Mouse (Mus musculus) heart, postnatal 0 days (tissue): ENCODE data around the gene Mrpl4. TPM values are rescaled to one million over a fixed set of nuclear protein-coding genes. Genes with fewer than 3 reads are reported as not detected.

Source experiments
- ATAC-seq: fragments of 200-750 bp; cut with Nextera tagmentation; 2 replicates; pipeline ENCODE4 v1.8.0; 2017; ENCODE audit warnings: low read depth, moderate number of reproducible peaks, moderate library complexity; ENCODE audit not compliant: insufficient read depth
- DNase-seq: peaks from one replicate; pipeline ENCODE4 v3.0.0-alpha.2; 2016; ENCODE audit warnings: low spot score
- H3K27ac ChIP-seq: fragments of 300-500 bp; sonication (generic); 2 replicates; pipeline ENCODE4 v1.5.1; 2014; ENCODE audit warnings: low read depth, mild to moderate bottlenecking
- H3K27me3 ChIP-seq: fragments of 300-500 bp; sonication (generic); 2 replicates; pipeline ENCODE4 v1.6.1; 2014; ENCODE audit warnings: low read length, mixed read lengths; ENCODE audit not compliant: control insufficient read depth, insufficient read depth
- H3K36me3 ChIP-seq: fragments of 300-500 bp; sonication (generic); replicated peaks from 2 replicates; pipeline ENCODE4 v1.6.1; 2014; ENCODE audit warnings: low read length, mixed read lengths; ENCODE audit not compliant: control insufficient read depth, insufficient read depth
- H3K4me1 ChIP-seq: fragments of 300-500 bp; sonication (generic); 2 replicates; pipeline ENCODE4 v1.6.1; 2014; ENCODE audit warnings: antibody characterized with exemption; ENCODE audit not compliant: control insufficient read depth, insufficient read depth
- H3K4me2 ChIP-seq: fragments of 300-500 bp; sonication (generic); 2 replicates; pipeline ENCODE4 v1.6.1; 2014; ENCODE audit warnings: low read depth, mild to moderate bottlenecking, low read length, moderate library complexity
- H3K4me3 ChIP-seq: fragments of 300-500 bp; sonication (generic); 2 replicates; pipeline ENCODE4 v1.5.1; 2014; ENCODE audit warnings: low read depth, low read length
- H3K9ac ChIP-seq: fragments of 300-500 bp; sonication (generic); replicated peaks from 2 replicates; pipeline ENCODE4 v1.6.1; 2014; ENCODE audit warnings: low read depth, low read length, mixed read lengths
- H3K9me3 ChIP-seq: fragments of 300-500 bp; sonication (generic); replicated peaks from 2 replicates; pipeline ENCODE4 v1.6.1; 2016; ENCODE audit warnings: low read length; ENCODE audit not compliant: control insufficient read depth
- CTCF ChIP-seq: IDR thresholded peaks from 2 replicates; pipeline ENCODE4 v1.5.1; 2016; ENCODE audit warnings: antibody characterized with exemption, control low read depth, low read depth
- EP300 ChIP-seq: IDR thresholded peaks from 2 replicates; pipeline ENCODE4 v1.6.1; 2016; ENCODE audit warnings: antibody characterized with exemption, low read depth
- WGBS: fragments of 180-500 bp; shearing (Covaris S2); extraction: QIAGEN DNeasy Blood & Tissue Kit; methylation state at CpG from one replicate; pipeline ENCODE4 v1.1.7; 2014; 5-methylcytosine and 5-hydroxymethylcytosine counted together
- polyA plus RNA-seq: library from polyadenylated mRNA; unstranded; fragments of >200 nt; fragmentation: Nextera tagmentation; extraction: Ambion mirVana; gene quantifications from 2 replicates; pipeline ENCODE4 v1.2.1, GENCODE M21; 2015
- total RNA-seq: library from RNA; depleted of rRNA; stranded (reverse); fragments of >200 nt; gene quantifications from 2 replicates; pipeline ENCODE4 v1.2.3, GENCODE M21; 2014; ENCODE audit warnings: low replicate concordance

Gene Mrpl4
- total and polyA plus RNA-seq, 2 experiments from 2014 or later, result 193 to 239 TPM

GRCm38 (mm10) chr9:21014691-21015570, 12.4 kb downstream of the Mrpl4 start:
- H3K4me2 ChIP-seq, result peak overlapping the region; percentile 58
- H3K27me3 ChIP-seq, result peaks cover 28% of the 10 kb centered on the region
- no peak overlapping the region for H3K9ac ChIP-seq
- WGBS, result 4% methylated on average over 29 of the region's 29 CpGs
- H3K4me1 ChIP-seq, result no peaks in the 10 kb centered on the region; the same call in 1 of the 2 replicates
- no peaks in the 10 kb centered on the region for H3K9me3 ChIP-seq
- H3K36me3 ChIP-seq, result no peaks in the 10 kb centered on the region
- DNase-seq, result peak; percentile 44
- H3K4me3 ChIP-seq, result peak overlapping the region; percentile 43
- ATAC-seq, result peak; percentile 63
- no peak for TF ChIP-seq EP300
- TF ChIP-seq CTCF, result no peak
- peak overlapping the region; percentile 54 for H3K27ac ChIP-seq

DNA sequence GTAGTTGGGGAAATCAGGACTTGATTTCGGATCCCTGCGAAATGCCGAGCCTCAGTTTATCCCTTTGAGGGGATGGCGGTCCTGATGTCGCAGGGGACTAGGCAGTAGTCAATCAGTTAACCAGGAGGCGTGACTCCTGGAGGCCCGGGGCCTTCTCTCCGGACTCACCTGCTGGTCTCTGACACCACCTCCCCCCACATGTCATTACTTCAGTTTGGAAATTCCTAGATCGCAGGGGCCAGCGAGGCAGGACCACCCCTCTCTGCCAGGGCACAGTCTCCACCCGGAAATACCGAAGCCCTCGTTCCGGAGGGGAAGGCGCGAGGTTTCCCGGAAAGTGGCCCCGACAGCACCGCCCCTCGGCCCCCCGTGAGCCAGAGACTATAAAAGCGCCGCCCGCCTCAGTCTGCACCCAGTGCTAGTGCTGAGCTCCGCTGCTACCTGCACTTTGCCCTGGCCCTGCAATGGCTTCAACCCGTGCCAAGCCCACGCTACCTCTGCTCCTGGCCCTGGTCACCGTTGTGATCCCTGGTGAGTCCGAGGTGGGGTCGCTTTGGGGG, 13.1 kb downstream of the Mrpl4 start, which contains the start of gene Icam1:
TSS of gene Icam1 (plus strand) at position 415 of the 560 bp plus-strand sequence.
- no peaks in the 10 kb centered on the region for H3K36me3 ChIP-seq
- DNase-seq, result no peak
- peak within 1 kb of the TSS; percentile 43 for H3K4me3 ChIP-seq
- ATAC-seq, result no peak
- H3K9me3 ChIP-seq, result no peaks in the 10 kb centered on the region
- peaks cover 28% of the 10 kb centered on the region for H3K27me3 ChIP-seq
- no peak within 1 kb of the TSS for H3K9ac ChIP-seq
- under 1% methylated on average over 30 of the region's 30 CpGs for WGBS
- H3K4me1 ChIP-seq, result no peaks in the 10 kb centered on the region; the same call in 1 of the 2 replicates
- H3K4me2 ChIP-seq, result peak within 1 kb of the TSS; percentile 58
- peak within 1 kb of the TSS; percentile 54 for H3K27ac ChIP-seq
- no peak for TF ChIP-seq EP300
- TF ChIP-seq CTCF, result no peak

GRCm38 (mm10) chr9:21016331-21017176, 14.0 kb downstream of the Mrpl4 start:
- H3K4me1 ChIP-seq, result no peaks in the 10 kb centered on the region; the same call in 1 of the 2 replicates
- no peaks in the 10 kb centered on the region for H3K9me3 ChIP-seq
- WGBS, result 5% methylated on average over 17 of the region's 17 CpGs
- no peak overlapping the region for H3K9ac ChIP-seq
- no peak for DNase-seq
- no peaks in the 10 kb centered on the region for H3K36me3 ChIP-seq
- H3K27ac ChIP-seq, result peak overlapping the region; percentile 54; the same call in 1 of the 2 replicates
- H3K4me2 ChIP-seq, result peak overlapping the region; percentile 58
- TF ChIP-seq EP300 (no peak), CTCF (no peak)
- peaks cover 28% of the 10 kb centered on the region for H3K27me3 ChIP-seq
- ATAC-seq, result no peak
- H3K4me3 ChIP-seq, result peak overlapping the region; percentile 43

DNA sequence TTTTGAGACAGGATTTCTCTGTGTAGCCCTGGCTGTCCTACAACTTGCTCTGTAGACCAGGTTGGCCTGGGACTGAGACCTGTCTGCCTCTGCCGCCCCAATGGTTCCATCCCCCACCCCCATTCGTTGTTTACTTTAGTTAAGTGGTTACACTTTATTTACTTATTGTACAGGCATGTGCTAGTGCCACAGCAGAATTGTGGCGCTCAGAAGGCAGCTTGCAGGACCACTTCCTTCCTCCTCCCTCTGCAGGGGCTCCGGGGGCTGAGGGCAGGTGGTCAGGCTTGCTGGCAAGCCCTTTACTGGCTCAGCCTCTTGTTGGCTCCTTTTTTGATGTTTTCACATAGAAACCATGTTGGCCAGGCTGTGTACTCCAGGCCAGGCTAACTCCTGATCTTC, 14.6 kb downstream of the Mrpl4 start:
- no peak overlapping the region for H3K9ac ChIP-seq

GRCm38 (mm10) chr9:21018600-21018999, 16.1 kb downstream of the Mrpl4 start:
- Histone ChIP-seq H3K4me1 (no peaks in the 10 kb centered on the region; the same call in 1 of the 2 replicates), H3K4me3 (no peak overlapping the region), H3K36me3 (no peaks in the 10 kb centered on the region), H3K4me2 (no peak overlapping the region), H3K27me3 (peaks cover 28% of the 10 kb centered on the region), H3K27ac (no peak overlapping the region), H3K9me3 (no peaks in the 10 kb centered on the region), H3K9ac (no peak overlapping the region)
- 63% methylated on average over 2 of the region's 2 CpGs for WGBS
- ATAC-seq (no peak), DNase-seq (no peak)
- TF ChIP-seq CTCF, result no peak
- TF ChIP-seq EP300, result no peak

More for the DNA sequence above, 14.6 kb downstream of the Mrpl4 start:
- no peak overlapping the region for H3K27ac ChIP-seq
- DNase-seq (no peak), ATAC-seq (no peak)
- peaks cover 28% of the 10 kb centered on the region for H3K27me3 ChIP-seq
- H3K4me1 ChIP-seq, result no peaks in the 10 kb centered on the region; the same call in 1 of the 2 replicates
- TF ChIP-seq EP300, result no peak
- no peak for TF ChIP-seq CTCF
- peak overlapping the region; percentile 43 for H3K4me3 ChIP-seq
- H3K36me3 ChIP-seq, result no peaks in the 10 kb centered on the region
- H3K9me3 ChIP-seq, result no peaks in the 10 kb centered on the region
- 28% methylated on average over 4 of the region's 4 CpGs for WGBS
- peak overlapping the region; percentile 58 for H3K4me2 ChIP-seq
